Mouse (Mus musculus): Measurements from ENCODE around the gene Tubb5. TPM values are rescaled to one million over a fixed set of nuclear protein-coding genes. Genes with fewer than 3 reads are reported as not detected.

The Tubb5 gene
- total RNA-seq, 2 experiments from 2014 or later, result 492 to 522 TPM

Small RNA genes lying within 50 kb of the gene (microRNA-seq; reads per million reads assigned to microRNA genes)
- 0 to 1.2 reads per million in 2 experiments for gene Gm28033

Other genes with a start within 250 kb of the Tubb5 start
- gene Sfta2, start 236.8 kb downstream of the Tubb5 start, total RNA-seq (2021), result not detected
- not detected for gene Gm9573, start 211.7 kb downstream of the Tubb5 start, total RNA-seq (2021)
- not detected for gene Mucl3, start 194.6 kb downstream of the Tubb5 start, total RNA-seq (2021)
- 10 to 100 TPM; 31.1 to 32.6 TPM for gene Vars2, start 170.7 kb downstream of the Tubb5 start, total RNA-seq (2021)
- 10 to 100 TPM; 27.7 to 28.9 TPM for gene Gtf2h4, start 164.6 kb downstream of the Tubb5 start, total RNA-seq (2021)
- gene Ddr1, start 133.7 kb downstream of the Tubb5 start, total RNA-seq (2021), result 10 to 100 TPM; 51.9 to 55.4 TPM
- gene Ier3, start 16.6 kb downstream of the Tubb5 start, total RNA-seq (2021), result 10 to 100 TPM; 11.2 to 12.5 TPM
- 100 to 1,000 TPM; 120 to 137 TPM for gene Flot1, start 15.1 kb downstream of the Tubb5 start, total RNA-seq (2021)
- gene Mdc1, start 3.2 kb upstream of the Tubb5 start, total RNA-seq (2021), result 10 to 100 TPM in 1 of 2 experiments, 1 to 10 TPM in 1; 9.7 to 12.0 TPM
- 1 to 10 TPM; 3.2 to 3.6 TPM for gene Nrm, start 23.0 kb upstream of the Tubb5 start, total RNA-seq (2021)
- gene Ppp1r18, start 27.3 kb upstream of the Tubb5 start, total RNA-seq (2021), result 1 to 10 TPM; 8.3 to 8.7 TPM
- 10 to 100 TPM; 29.5 to 32.4 TPM for gene Dhx16, start 41.5 kb upstream of the Tubb5 start, total RNA-seq (2021)
- 10 to 100 TPM; 55.4 to 59.6 TPM for gene 2310061I04Rik, start 59.1 kb upstream of the Tubb5 start, total RNA-seq (2021)
- gene Atat1, start 71.8 kb upstream of the Tubb5 start, total RNA-seq (2021), result 10 to 100 TPM; 53.0 to 56.1 TPM
- 10 to 100 TPM; 35.3 to 40.1 TPM for gene Mrps18b, start 78.1 kb upstream of the Tubb5 start, total RNA-seq (2021)
- gene Ppp1r10, start 78.1 kb upstream of the Tubb5 start, total RNA-seq (2021), result 10 to 100 TPM; 70.2 to 76.0 TPM
- gene Abcf1, start 131.5 kb upstream of the Tubb5 start, total RNA-seq (2021), result 10 to 100 TPM; 76.7 to 82.6 TPM
- gene Gnl1, start 141.5 kb upstream of the Tubb5 start, total RNA-seq (2021), result 100 to 1,000 TPM; 161 to 175 TPM
- 10 to 100 TPM; 40.1 to 42.9 TPM for gene Prr3, start 141.9 kb upstream of the Tubb5 start, total RNA-seq (2021)
- 1 to 10 TPM; 1.7 to 2.3 TPM for gene H2-T24, start 182.3 kb upstream of the Tubb5 start, total RNA-seq (2021)
- gene H2-T23, start 194.5 kb upstream of the Tubb5 start, total RNA-seq (2021), result 10 to 100 TPM in 1 of 2 experiments, 1 to 10 TPM in 1; 9.9 to 10.2 TPM
- gene H2-T22, start 204.4 kb upstream of the Tubb5 start, total RNA-seq (2021), result 1 to 10 TPM; 8.3 to 9.3 TPM
- not detected for gene Gm6034, start 204.7 kb upstream of the Tubb5 start, total RNA-seq (2021)
- 1 to 10 TPM; 1.3 TPM for gene Gm11127, start 220.1 kb upstream of the Tubb5 start, total RNA-seq (2021)